Comparison of ENCODE assay signal across 8 mouse cellular contexts in genomic region chr10:83543439-83544102, GRCm38 (mm10). TPM values are rescaled to one million over a fixed set of nuclear protein-coding genes. Genes with fewer than 3 reads are reported as not detected.
DNase-seq lines count a peak whose midpoint lies in the region; ATAC-seq and TF ChIP-seq lines count a peak whose summit lies in the region.

TSS of gene Washc4 (plus strand) at chr10:83543752.

- no peaks in the 10 kb centered on the region for H3K9me3 ChIP-seq in hindbrain, embryonic 15.5 days

- CTCF ChIA-PET in Patski (lab: Charles Lee) = interaction anchor here (1.7 kb wide), 1 partner anchor 11 kb away, joined by 6 read pairs; no protein-coding TSS in a partner anchor

- peak within 1 kb of the TSS; percentile 94 for H3K27ac ChIP-seq in hindbrain, embryonic 15.5 days (replicated peaks)

- H3K9ac ChIP-seq in hindbrain, embryonic 15.5 days = peak within 1 kb of the TSS; percentile 88

- ATAC-seq in Patski = peak; percentile 97
- ATAC-seq in hindbrain, embryonic 15.5 days (ENCODE audit: low FRiP score, low read depth) = peak; percentile 99

- peak within 1 kb of the TSS; percentile 87 for H3K4me3 ChIP-seq in hindbrain, embryonic 15.5 days

- DNase-seq in Patski (ENCODE audit: low read depth, low spot score) = no peak
- DNase-seq in cerebellum, postnatal 14 days = peak; percentile 97 to 98
- DNase-seq in frontal cortex, postnatal 25 days (ENCODE audit: low spot score in 2 of 2) = peak; percentile 84 to 91
- DNase-seq in left cerebral cortex, adult 11 months (ENCODE audit: low spot score) = peak; percentile 89
- peak; percentile 97 for DNase-seq in lung, postnatal 4 days
- peak; percentile 85 for DNase-seq in retina, postnatal 7 days (ENCODE audit: low read depth, low spot score)
- peak; percentile 97 for DNase-seq in urinary bladder, adult 2 months (ENCODE audit: low spot score)

- H3K4me1 ChIP-seq in hindbrain, embryonic 15.5 days (replicated peaks) = peaks cover 20% of the 10 kb centered on the region

- POLR2A ChIA-PET in Patski (lab: Charles Lee) = interaction anchor here (1.1 kb wide), 1 partner anchor 17 kb away, joined by 3 read pairs; no protein-coding TSS in a partner anchor

- WGBS in hindbrain, embryonic 15.5 days = 1% methylated on average over 40 of the region's 49 CpGs

- no peaks in the 10 kb centered on the region for H3K36me3 ChIP-seq in hindbrain, embryonic 15.5 days

- in situ Hi-C loops in Patski (cut with MboI; ENCODE audit: low pct_unique_long_range_greater_than_20kb) = loop anchor here (5.0 kb wide), 1 partner anchor 181 kb away; the partner anchor contains the start of gene D10Wsu102e

- TF ChIP-seq CTCF in Patski (IDR thresholded peaks at IDR 0.05) = no peak

- peak within 1 kb of the TSS; percentile 64 for H3K4me2 ChIP-seq in hindbrain, embryonic 15.5 days

- H3K27me3 ChIP-seq in Patski = no peaks in the 10 kb centered on the region
- H3K27me3 ChIP-seq in hindbrain, embryonic 15.5 days = no peaks in the 10 kb centered on the region

RNA-seq across cellular contexts. Expression of gene Washc4, which starts in this region (rescaled TPM):
- polyA plus RNA-seq in Patski (2021) = 35.0 TPM
- 27.8 and 28.0 TPM in 2 replicates for polyA plus RNA-seq in hindbrain, embryonic 15.5 days (2015; fragmentation: Nextera tagmentation; extraction: Ambion mirVana)
- polyA plus RNA-seq in urinary bladder, adult 2 months (2012; rRNA removed) = 11.4 and 13.7 TPM in 2 replicates
